Mouse (Mus musculus) kidney, postnatal 14 days (tissue): Measurements from ENCODE around the gene Apool.

Experiments used
- DNase-seq: peaks from one replicate; pipeline ENCODE4 v3.0.0; 2022; ENCODE audit warnings: mixed read lengths

The Apool gene

DNA sequence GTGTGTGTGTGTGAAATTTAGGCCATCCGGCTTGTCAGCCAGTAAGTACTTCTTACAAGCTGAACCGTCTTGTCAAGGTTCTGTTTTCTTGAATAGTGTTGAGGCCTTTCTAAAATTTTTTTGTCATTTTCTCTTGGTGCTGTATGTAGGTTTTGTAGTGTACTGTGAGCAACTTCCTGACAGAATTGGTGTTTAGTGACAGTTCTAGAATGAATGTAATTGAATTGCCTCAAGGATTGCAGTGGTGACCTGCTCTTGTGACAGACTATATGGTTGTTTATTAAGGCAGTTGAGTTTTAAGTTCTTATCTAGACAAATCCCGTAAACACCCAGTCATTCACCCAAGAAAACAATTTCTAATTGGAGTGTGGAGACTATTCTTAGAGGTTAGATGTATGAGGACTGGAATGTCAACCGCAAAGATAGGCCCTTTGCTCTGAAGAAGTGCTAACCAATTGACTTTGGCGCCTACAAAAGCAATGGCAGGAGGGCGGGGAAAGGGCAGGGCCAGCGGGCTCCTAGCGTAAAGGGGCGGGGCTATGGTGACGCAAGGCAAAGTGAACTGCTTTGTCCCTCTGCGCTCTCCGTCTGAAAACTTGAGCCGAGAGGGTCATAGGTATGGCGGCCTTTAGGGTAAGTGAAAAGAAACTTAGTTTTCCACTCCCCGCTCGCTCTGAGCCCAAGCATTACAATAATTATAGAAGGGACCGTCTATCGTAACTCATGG is at the start of gene Apool:
TSS of gene Apool (plus strand) at position 531 of the 727 bp plus-strand sequence.
- peak; percentile 89 for DNase-seq

DNA sequence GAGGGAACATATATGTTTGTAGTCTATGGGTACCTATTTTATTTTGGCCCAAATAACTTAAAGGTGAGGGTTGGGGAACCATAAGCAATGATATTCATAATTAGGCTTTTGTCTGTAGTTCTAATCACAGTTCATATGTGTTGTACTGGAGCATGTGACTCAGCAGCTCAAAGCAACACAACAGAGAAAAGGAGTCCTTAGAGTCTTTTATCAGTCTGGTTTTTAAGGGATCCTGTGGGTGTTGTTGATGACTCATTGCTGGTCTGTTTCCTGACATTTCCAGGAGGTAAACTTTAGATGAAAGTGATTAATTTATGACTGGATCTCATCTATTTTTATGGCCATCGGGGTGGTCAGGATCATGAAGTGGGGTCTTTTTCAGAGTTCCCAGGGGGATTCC is 37.6 kb upstream of the Apool start:
- no peak for DNase-seq

DNA sequence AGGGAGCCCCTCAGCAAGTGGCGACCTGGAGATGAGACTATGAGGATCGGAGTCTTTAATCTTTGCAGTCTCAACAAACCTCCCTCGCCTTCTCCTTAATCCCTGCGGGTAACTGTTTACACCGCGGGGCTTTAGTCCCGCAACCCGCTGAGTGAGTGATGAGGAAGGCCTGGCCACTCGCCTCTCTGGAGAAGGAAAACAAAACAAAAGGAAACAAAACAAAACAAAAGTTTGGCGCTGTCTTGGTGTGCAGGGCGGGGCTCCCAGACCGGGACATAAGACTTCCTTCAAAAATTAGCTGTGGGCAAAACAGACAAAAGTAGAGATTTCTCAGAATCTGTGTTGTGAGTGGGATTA is 375 bp downstream of the Apool start:
- DNase-seq, result no peak

DNA sequence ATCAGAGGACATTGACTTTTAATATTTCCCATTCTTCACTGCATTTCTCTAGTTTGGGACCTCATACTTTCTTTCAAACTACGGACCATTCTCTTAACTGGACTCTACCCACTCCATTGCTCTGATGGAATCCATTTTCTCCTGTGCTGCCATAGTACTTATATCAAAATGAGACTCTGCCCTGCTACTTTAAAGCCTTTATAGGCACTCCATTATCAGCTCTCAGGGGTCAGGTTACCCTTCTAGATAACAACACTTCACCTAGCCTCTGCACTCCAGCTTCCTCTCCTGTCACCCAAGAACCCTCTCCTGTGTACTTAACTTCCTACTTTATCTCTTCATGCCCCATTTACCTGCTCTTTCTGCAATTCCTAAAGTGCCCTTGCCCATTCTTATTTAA is 960 bp downstream of the Apool start:
- no peak for DNase-seq

DNA sequence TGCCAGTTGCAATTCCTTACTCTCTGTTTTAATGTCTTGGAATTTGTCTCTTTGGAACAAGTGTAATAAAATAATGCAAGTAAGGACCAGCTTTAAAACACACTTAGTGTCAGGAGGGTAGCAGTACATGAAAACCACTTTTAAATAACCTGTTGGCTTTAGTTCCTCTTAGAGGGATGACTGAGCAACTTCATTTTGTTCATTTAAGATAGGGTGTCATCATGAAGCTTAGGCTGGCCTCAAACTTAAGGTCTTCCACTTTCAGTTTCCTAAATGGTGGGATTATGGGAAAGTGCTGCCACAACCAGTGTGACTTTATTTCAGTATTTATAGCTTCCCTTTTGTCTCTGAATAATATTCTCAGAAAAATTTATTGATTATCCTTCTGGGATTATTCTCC is 9.1 kb downstream of the Apool start:
- DNase-seq, result no peak

DNA sequence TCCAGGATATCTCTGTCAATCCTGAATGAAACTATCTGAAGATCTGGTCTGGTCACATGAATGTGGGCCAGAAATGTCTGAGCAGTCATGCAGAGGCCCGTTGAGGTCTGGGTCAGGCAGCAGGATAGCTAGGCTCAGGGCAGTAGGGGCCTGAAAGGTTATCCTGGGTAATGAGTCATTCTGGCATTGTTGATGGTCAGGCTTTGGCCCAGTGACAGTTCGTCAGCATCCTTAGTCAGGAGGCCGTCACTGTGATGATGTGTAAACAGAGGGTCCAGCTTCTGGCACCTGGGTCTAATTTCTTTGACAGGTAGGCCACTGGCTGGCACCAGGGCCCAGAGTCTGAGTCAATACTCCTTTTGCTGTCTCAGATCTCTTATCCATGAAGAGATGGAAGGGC is 28.4 kb downstream of the Apool start:
- no peak for DNase-seq

DNA sequence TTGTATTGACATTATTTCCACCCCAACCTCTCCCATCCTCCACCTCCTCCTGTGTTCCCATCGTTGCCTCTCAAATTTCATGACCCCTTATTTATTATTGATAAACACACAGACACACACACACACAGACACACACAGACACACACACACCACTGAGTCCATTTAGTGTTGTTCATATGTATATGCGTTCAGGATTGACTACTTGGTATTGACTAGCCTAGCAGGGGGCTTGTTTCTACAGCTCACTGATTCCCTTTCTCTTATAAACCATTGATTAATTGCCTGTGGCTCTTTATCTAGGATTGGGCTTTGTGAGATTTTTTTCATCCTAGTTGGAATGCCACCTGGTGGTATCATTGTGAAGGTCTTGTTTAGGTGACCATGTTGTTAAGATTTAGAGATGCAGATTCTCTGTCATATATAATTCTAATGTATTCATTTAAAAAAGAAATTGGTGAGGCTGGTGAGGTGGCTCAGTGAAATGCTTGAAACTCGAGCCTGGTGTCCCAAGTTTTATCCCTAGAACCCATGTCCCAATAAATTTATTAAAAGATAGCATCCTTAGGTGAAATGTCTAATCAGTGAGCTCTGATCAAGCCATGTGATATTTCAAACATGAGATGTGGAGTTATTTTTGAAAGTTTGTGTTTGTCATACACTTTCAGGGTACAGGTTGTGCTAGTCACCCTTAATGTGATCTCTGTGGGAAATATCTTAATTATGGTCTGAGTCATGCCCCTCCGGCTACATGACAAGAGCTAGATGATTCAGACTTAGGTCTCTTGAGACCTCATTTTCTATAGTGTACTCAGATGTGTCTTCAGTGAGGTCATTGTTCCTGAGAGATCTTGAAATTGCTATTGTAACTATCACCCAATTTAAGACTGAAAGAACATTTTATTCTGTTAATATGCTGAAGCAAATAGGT is 36.6 kb downstream of the Apool start:
- DNase-seq, result no peak

DNA sequence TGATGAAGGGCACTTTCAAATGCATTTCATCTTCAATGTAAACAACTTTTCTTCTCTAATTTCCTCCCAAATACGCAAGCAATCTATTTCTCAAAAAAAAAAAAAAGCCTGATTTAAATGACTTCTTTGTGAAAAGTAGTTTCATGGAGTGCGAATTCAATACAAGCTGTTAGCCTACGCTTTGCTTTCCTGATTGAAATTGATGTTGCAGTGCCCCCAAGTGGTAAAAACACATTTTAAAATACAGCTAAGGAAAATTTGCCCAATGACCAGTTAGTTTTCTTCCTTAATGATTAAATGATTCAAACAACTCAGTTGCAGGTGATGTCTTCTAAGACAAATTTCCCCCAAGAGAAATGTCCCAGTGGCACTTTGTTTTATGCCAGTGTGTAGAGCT is 37.3 kb downstream of the Apool start:
- DNase-seq, result peak; percentile 10

DNA sequence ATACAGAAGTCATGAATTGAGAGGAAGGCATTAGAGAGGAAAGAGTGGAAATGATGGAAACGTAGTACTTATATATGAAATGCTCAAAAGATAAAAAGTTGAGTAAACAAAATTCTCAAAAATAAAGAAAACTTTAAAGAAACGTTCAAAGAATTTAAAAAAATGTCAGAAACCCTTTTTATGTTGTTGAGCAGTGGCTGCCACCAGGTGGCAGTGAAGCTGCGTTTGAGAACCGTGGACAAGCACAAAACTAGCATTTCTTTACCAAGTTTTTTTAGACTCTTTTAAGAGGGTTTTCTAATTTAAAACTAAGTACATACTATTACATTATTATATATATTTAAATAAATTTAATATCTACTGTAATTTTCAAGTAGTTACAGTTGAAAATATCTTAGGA is 57.3 kb downstream of the Apool start:
- peak; percentile 1 for DNase-seq

DNA sequence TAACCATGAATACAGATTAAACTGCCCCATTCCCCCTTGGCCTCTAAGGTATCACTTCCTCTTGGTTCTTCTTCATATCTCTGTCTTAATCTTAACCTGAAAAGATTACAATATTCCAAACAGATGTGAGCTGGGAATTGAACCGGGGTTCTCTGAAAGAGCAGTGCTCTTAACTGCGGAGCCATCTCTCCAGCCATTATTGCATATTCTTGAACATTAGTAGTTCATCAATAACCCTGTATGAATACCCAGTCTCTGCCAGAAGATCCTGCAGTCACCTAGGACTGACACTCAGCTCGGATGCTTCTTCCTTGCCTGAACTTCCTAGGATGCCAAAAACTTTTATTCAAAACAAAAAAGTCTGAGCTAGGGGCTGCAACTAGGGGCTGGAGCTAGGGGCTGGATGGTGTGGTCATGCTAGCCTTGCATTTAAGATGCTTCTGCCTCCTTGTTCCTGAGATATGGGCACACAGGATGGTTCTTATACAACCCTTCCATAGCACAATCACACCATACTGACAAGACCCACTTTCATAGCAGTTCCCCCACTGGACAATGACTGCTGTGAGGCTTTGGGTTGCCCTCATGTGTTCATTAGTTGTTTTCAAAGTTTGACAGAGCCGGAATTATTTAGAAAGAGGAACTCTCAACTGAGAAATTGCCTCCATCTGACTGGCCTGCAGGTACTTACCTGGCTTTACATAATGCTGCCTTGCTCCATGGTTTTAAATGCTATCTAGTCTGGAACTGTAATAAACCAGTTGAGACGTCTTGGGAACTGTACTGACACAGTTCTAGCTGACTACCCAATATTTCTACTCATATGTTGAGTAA is 59.7 kb downstream of the Apool start:
- DNase-seq, result peak; percentile 22

DNA sequence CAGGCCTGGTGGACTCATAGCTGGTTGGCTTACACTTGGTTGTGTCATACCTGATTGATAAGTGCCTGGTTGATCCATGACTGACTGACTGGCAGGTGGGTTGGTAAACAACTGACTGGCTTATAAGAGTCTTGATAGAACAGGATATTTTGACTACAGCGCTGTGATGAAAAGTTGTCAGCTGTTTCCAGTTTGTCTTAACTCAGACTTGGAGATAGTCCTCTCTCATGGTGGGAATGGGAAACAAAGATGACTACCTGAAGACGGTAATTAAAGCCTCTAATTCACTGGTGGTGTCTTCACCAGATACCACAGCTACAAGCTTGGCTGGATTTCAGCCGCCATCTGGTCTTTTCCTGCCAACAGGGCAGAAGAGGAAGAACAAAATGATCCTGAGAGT is 95.5 kb downstream of the Apool start, which contains the start of gene Satl1:
TSS of gene Satl1 (minus strand) at position 101 of the 400 bp plus-strand sequence.
- no peak for DNase-seq

DNA sequence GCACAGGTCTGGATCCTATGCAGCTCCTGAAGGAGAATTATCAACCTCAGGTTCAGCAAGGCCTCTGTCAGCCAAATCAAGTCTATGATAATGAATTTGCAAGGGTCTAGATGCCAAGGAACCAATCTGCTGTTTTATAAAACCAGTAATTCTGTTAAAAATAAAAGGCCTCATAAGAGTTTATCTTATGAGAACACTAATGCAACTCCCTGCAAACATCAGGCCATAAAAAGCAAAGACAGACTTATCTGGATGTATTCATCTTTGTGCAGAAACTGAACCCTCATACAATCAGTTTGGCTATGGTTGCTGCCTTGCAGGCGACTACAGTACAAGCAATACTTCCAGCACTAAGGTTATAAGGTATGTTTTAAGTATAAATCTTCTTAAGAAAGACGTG is 101.2 kb downstream of the Apool start:
- no peak for DNase-seq
